Mouse (Mus musculus): ENCODE results near the gene Phactr1. TPM values are rescaled to one million over a fixed set of nuclear protein-coding genes. Genes with fewer than 3 reads are reported as not detected.

Phactr1 gene
- polyA plus RNA-seq, 1 experiment from 2014 or later = 5.2 TPM

GRCm38 (mm10) chr13:42720648-42721047, 40.2 kb downstream of the Phactr1 start:
- no peak overlapping the region for H3K9ac ChIP-seq
- TF ChIP-seq CTCF (IDR thresholded peaks at IDR 0.05; ENCODE audit: low read depth) = no peak
- no peak overlapping the region for H3K4me3 ChIP-seq (ENCODE audit: low read depth, low read length)
- no peaks in the 10 kb centered on the region for H3K9me3 ChIP-seq (ENCODE audit: low read depth, low read length)
- 8% methylated on average over 1 of the region's 1 CpGs for WGBS
- H3K4me1 ChIP-seq (ENCODE audit: insufficient read depth) = no peaks in the 10 kb centered on the region
- no peaks in the 10 kb centered on the region for H3K36me3 ChIP-seq (ENCODE audit: insufficient read depth)
- no peak for DNase-seq
- no peaks in the 10 kb centered on the region for H3K27me3 ChIP-seq (ENCODE audit: insufficient read depth, low read length)
- H3K4me2 ChIP-seq = no peak overlapping the region
- no peak overlapping the region for H3K27ac ChIP-seq (ENCODE audit: low read depth)
- no peak for ATAC-seq (ENCODE audit: insufficient read depth)

DNA sequence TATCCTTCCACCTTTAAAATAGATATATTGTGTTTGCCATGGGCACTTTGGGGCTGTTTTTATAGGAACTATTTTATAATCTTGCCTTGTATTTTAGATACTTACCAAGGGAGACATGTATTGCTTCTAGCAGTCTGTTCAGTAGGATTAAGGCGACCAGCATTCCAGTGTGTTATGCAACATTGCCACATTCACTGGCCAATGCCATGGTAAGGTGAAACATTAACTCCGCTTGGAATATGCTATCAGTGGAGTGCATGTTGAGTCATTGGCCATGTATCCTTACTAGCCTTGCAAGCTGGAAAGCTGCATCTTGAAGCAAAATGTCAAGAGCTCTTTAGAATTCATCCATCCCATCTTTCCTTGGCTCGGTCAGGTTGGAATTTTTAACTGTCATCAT, 43.6 kb downstream of the Phactr1 start:
- H3K27me3 ChIP-seq (ENCODE audit: insufficient read depth, low read length) = no peaks in the 10 kb centered on the region
- no peak overlapping the region for H3K9ac ChIP-seq
- H3K27ac ChIP-seq (ENCODE audit: low read depth) = no peak overlapping the region
- ATAC-seq (ENCODE audit: insufficient read depth) = no peak
- H3K4me2 ChIP-seq = no peak overlapping the region
- peak; percentile 38 for DNase-seq
- no peak overlapping the region for H3K4me3 ChIP-seq (ENCODE audit: low read depth, low read length)
- no peaks in the 10 kb centered on the region for H3K4me1 ChIP-seq (ENCODE audit: insufficient read depth)
- TF ChIP-seq CTCF (IDR thresholded peaks at IDR 0.05; ENCODE audit: low read depth) = no peak
- WGBS = 63% methylated on average over 3 of the region's 3 CpGs
- H3K36me3 ChIP-seq (ENCODE audit: insufficient read depth) = no peaks in the 10 kb centered on the region
- no peaks in the 10 kb centered on the region for H3K9me3 ChIP-seq (ENCODE audit: low read depth, low read length)

DNA sequence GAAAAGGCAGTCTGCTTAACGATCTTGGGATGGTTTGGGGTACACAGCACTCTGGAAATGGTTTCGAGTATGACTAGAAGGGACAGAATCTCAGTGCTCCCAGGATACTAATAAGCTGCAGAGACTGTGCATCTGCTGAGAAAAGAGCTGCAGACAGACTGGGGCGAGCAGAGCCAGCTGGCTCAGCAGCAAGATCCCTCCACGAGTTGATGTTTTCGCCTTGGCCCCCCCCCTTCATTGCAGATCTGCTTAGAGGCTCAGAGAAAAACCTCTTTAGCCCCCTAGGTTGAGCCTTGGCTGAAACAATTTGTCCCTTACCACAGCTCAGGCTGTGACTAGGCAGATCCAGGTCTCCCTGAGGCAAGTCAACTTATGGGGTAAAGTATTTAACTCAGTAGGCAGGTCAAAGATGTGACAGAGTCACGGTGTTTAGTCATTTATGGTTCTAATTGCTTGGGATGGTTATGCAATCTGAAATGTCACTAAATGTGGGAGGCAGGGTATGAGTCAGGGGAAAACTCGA, 45.3 kb downstream of the Phactr1 start:
- no peak overlapping the region for H3K4me2 ChIP-seq
- H3K27me3 ChIP-seq (ENCODE audit: insufficient read depth, low read length) = no peaks in the 10 kb centered on the region
- H3K27ac ChIP-seq (ENCODE audit: low read depth) = no peak overlapping the region
- no peaks in the 10 kb centered on the region for H3K4me1 ChIP-seq (ENCODE audit: insufficient read depth)
- H3K4me3 ChIP-seq (ENCODE audit: low read depth, low read length) = no peak overlapping the region
- H3K9me3 ChIP-seq (ENCODE audit: low read depth, low read length) = no peaks in the 10 kb centered on the region
- ATAC-seq (ENCODE audit: insufficient read depth) (no peak), DNase-seq (no peak)
- no peak for TF ChIP-seq CTCF (IDR thresholded peaks at IDR 0.05; ENCODE audit: low read depth)
- WGBS = 67% methylated on average over 7 of the region's 7 CpGs
- H3K36me3 ChIP-seq (ENCODE audit: insufficient read depth) = no peaks in the 10 kb centered on the region
- no peak overlapping the region for H3K9ac ChIP-seq

DNA sequence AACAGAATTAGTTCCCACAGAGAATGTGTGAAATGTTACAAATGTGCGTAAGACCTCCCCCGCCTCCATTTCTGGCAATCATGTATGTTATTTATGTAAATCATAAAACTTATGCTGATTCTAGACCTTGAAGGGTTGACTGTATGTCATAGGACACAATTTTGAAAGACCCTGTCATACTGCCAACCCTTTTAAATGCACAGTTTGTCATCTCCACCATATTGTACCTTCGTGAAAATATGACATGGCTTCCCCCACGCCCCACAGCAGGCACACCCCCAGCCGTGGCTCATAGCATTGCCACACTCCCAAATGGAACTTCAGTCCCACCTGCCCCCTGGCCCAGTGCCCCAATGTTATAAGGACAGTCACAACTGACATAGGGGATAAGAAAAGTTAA, 57.1 kb downstream of the Phactr1 start:
- Histone ChIP-seq H3K27ac (ENCODE audit: low read depth) (no peak overlapping the region), H3K4me2 (no peak overlapping the region), H3K36me3 (ENCODE audit: insufficient read depth) (no peaks in the 10 kb centered on the region), H3K27me3 (ENCODE audit: insufficient read depth, low read length) (no peaks in the 10 kb centered on the region), H3K4me3 (ENCODE audit: low read depth, low read length) (no peak overlapping the region), H3K4me1 (ENCODE audit: insufficient read depth) (no peaks in the 10 kb centered on the region), H3K9me3 (ENCODE audit: low read depth, low read length) (no peaks in the 10 kb centered on the region), H3K9ac (no peak overlapping the region)
- ATAC-seq (ENCODE audit: insufficient read depth) = no peak
- no peak for DNase-seq
- 83% methylated on average over 5 of the region's 5 CpGs for WGBS
- no peak for TF ChIP-seq CTCF (IDR thresholded peaks at IDR 0.05; ENCODE audit: low read depth)

GRCm38 (mm10) chr13:42738152-42738551, 57.7 kb downstream of the Phactr1 start:
- H3K36me3 ChIP-seq (ENCODE audit: insufficient read depth) = no peaks in the 10 kb centered on the region
- DNase-seq = no peak

DNA sequence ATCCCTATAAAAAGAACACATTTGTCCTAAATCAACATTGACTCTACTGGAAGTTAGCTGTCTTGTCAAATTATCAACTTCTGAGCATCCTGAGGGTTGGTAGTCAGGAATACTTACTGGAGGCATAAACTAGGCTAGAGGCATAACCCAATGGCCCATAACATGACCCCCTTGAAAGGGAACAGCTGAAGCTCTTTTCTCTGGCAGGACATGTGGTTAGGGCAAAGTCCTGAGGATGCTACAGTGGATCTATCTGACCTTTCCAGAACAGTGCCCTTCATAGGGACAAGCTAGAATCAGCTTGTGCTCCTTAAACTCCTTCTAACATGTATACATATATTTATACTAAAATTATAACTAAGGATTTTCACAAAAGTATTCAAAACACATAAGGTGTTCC, 61.8 kb downstream of the Phactr1 start:
- no peak overlapping the region for H3K27ac ChIP-seq (ENCODE audit: low read depth)
- TF ChIP-seq CTCF (IDR thresholded peaks at IDR 0.05; ENCODE audit: low read depth) = no peak
- H3K9ac ChIP-seq = no peak overlapping the region
- no peak for ATAC-seq (ENCODE audit: insufficient read depth)
- H3K9me3 ChIP-seq (ENCODE audit: low read depth, low read length) = no peaks in the 10 kb centered on the region
- no peak for DNase-seq
- no peaks in the 10 kb centered on the region for H3K27me3 ChIP-seq (ENCODE audit: insufficient read depth, low read length)
- H3K36me3 ChIP-seq (ENCODE audit: insufficient read depth) = no peaks in the 10 kb centered on the region
- H3K4me2 ChIP-seq = no peak overlapping the region
- H3K4me3 ChIP-seq (ENCODE audit: low read depth, low read length) = no peak overlapping the region
- no peaks in the 10 kb centered on the region for H3K4me1 ChIP-seq (ENCODE audit: insufficient read depth)

More at GRCm38 (mm10) chr13:42738152-42738551, 57.7 kb downstream of the Phactr1 start:
- no peaks in the 10 kb centered on the region for H3K9me3 ChIP-seq (ENCODE audit: low read depth, low read length)
- no peak for ATAC-seq (ENCODE audit: insufficient read depth)
- H3K4me3 ChIP-seq (ENCODE audit: low read depth, low read length) = no peak overlapping the region
- no peak overlapping the region for H3K27ac ChIP-seq (ENCODE audit: low read depth)
- H3K27me3 ChIP-seq (ENCODE audit: insufficient read depth, low read length) = no peaks in the 10 kb centered on the region
- no peak for TF ChIP-seq CTCF (IDR thresholded peaks at IDR 0.05; ENCODE audit: low read depth)
- H3K4me2 ChIP-seq = no peak overlapping the region
- H3K9ac ChIP-seq = no peak overlapping the region
- 67% methylated on average over 5 of the region's 5 CpGs for WGBS
- H3K4me1 ChIP-seq (ENCODE audit: insufficient read depth) = no peaks in the 10 kb centered on the region

- no peaks in the 10 kb centered on the region for H3K9me3 ChIP-seq (ENCODE audit: low read depth, low read length)
- H3K4me1 ChIP-seq (ENCODE audit: insufficient read depth) = no peaks in the 10 kb centered on the region
- DNase-seq (no peak), ATAC-seq (ENCODE audit: insufficient read depth) (no peak)
- no peak for TF ChIP-seq CTCF (IDR thresholded peaks at IDR 0.05; ENCODE audit: low read depth)
- WGBS = 81% methylated on average over 5 of the region's 5 CpGs
- no peak overlapping the region for H3K4me2 ChIP-seq
- H3K27ac ChIP-seq (ENCODE audit: low read depth) = no peak overlapping the region
- no peak overlapping the region for H3K9ac ChIP-seq
- H3K27me3 ChIP-seq (ENCODE audit: insufficient read depth, low read length) = no peaks in the 10 kb centered on the region
- no peak overlapping the region for H3K4me3 ChIP-seq (ENCODE audit: low read depth, low read length)
- no peaks in the 10 kb centered on the region for H3K36me3 ChIP-seq (ENCODE audit: insufficient read depth)
These were observed 64.0 kb downstream of the Phactr1 start for GRCm38 (mm10) chr13:42744467-42744866.

All from lung, embryonic 14.5 days (tissue).